ENCODE assay signal across 8 mouse cellular contexts in genomic region chr6:108659726-108660205, GRCm38 (mm10). TPM values are rescaled to one million over a fixed set of nuclear protein-coding genes. Genes with fewer than 3 reads are reported as not detected.
A peak's percentile ranks its signal among the peaks of the same experiment; 100 is the strongest.
DNase-seq lines count a peak whose midpoint lies in the region; ATAC-seq and TF ChIP-seq lines count a peak whose summit lies in the region.

No protein-coding gene starts in this region.

- H3K9me3 ChIP-seq in embryonic facial prominence, embryonic 15.5 days (replicated peaks) = no peaks in the 10 kb centered on the region
- H3K9me3 ChIP-seq in liver, embryonic 12.5 days (replicated peaks) = no peaks in the 10 kb centered on the region

- WGBS in embryonic facial prominence, embryonic 15.5 days = 0% methylated on average over 25 of the region's 35 CpGs
- WGBS in liver, embryonic 12.5 days (ENCODE audit: insufficient replicate concordance) = 0% methylated on average over 30 of the region's 35 CpGs

- TF ChIP-seq CTCF in C2C12 (IDR thresholded peaks at IDR 0.05; ENCODE audit: control insufficient read depth, insufficient read depth, insufficient read length) = no peak

- H3K4me2 ChIP-seq in embryonic facial prominence, embryonic 15.5 days (replicated peaks) = peak overlapping the region; percentile 95
- peak overlapping the region; percentile 73 for H3K4me2 ChIP-seq in liver, embryonic 12.5 days

- H3K27me3 ChIP-seq in C2C12 (ENCODE audit: control insufficient read depth, insufficient read depth, insufficient read length) = no peaks in the 10 kb centered on the region
- H3K27me3 ChIP-seq in embryonic facial prominence, embryonic 15.5 days = peaks cover 4% of the 10 kb centered on the region; the same call in 1 of the 2 replicates
- peaks cover 74% of the 10 kb centered on the region for H3K27me3 ChIP-seq in liver, embryonic 12.5 days (replicated peaks)

- H3K27ac ChIP-seq in embryonic facial prominence, embryonic 15.5 days (replicated peaks) = peak overlapping the region; percentile 96
- peak overlapping the region; percentile 82 for H3K27ac ChIP-seq in liver, embryonic 12.5 days

- H3K4me1 ChIP-seq in embryonic facial prominence, embryonic 15.5 days = peaks cover 44% of the 10 kb centered on the region
- H3K4me1 ChIP-seq in liver, embryonic 12.5 days = peaks cover 16% of the 10 kb centered on the region; the same call in 1 of the 2 replicates

- H3K4me3 ChIP-seq in C2C12 (ENCODE audit: insufficient read depth, poor library complexity, severe bottlenecking) = peak overlapping the region; percentile 28
- peak overlapping the region; percentile 58 for H3K4me3 ChIP-seq in embryonic facial prominence, embryonic 15.5 days (replicated peaks)
- H3K4me3 ChIP-seq in liver, embryonic 12.5 days = peak overlapping the region; percentile 55

- DNase-seq in adrenal gland, postnatal 4 days (ENCODE audit: low spot score in 2 of 2) = peak; percentile 73 to 75
- peak; percentile 93 to 95 for DNase-seq in heart, adult 9 months (ENCODE audit: low spot score in 2 of 2)
- DNase-seq in kidney, postnatal 10 days = peak; percentile 95
- peak; percentile 76 for DNase-seq in neural tube, embryonic 10.5 days (ENCODE audit: extremely low spot score, low spot score)
- peak; percentile 86 for DNase-seq in testis, postnatal 14 days (ENCODE audit: low spot score)

- H3K79me3 ChIP-seq in C2C12 (ENCODE audit: low read depth) = peaks cover 31% of the 10 kb centered on the region

- H3K79me2 ChIP-seq in C2C12 (ENCODE audit: control insufficient read depth, insufficient read depth) = peaks cover 43% of the 10 kb centered on the region

- H3ac ChIP-seq in C2C12 (ENCODE audit: control insufficient read depth, insufficient read length, low read depth) = peak overlapping the region; percentile 71

- peak overlapping the region; percentile 45 for H3K9ac ChIP-seq in embryonic facial prominence, embryonic 15.5 days
- peak overlapping the region; percentile 58 for H3K9ac ChIP-seq in liver, embryonic 12.5 days

- peak; percentile 79 for ATAC-seq in embryonic facial prominence, embryonic 15.5 days (ENCODE audit: insufficient number of reproducible peaks, low FRiP score, low TSS enrichment, low read depth)
- ATAC-seq in liver, embryonic 12.5 days = peak; percentile 70

- H3K36me3 ChIP-seq in C2C12 (ENCODE audit: control insufficient read depth, insufficient read depth) = peaks cover 19% of the 10 kb centered on the region
- H3K36me3 ChIP-seq in embryonic facial prominence, embryonic 15.5 days = peaks cover 4% of the 10 kb centered on the region; the same call in 1 of the 2 replicates
- H3K36me3 ChIP-seq in liver, embryonic 12.5 days = peaks cover 4% of the 10 kb centered on the region; the same call in 1 of the 2 replicates

TF ChIP-seq in C2C12, 6 proteins besides CTCF, POLR2A, EP300 and RAD21:
- TF ChIP-seq FOSL1 (IDR thresholded peaks at IDR 0.05; ENCODE audit: insufficient read depth, low read length, poor library complexity, severe bottlenecking) = no peak
- no peak for TF ChIP-seq MAX (IDR thresholded peaks at IDR 0.05)
- TF ChIP-seq CEBPB (IDR thresholded peaks at IDR 0.05; ENCODE audit: low read depth) = no peak
- TF ChIP-seq USF1 (IDR thresholded peaks at IDR 0.05; ENCODE audit: low read depth) = no peak
- no peak for TF ChIP-seq MYOG (IDR thresholded peaks at IDR 0.05; ENCODE audit: control insufficient read depth, extremely low read depth, insufficient read length)
- no peak for TF ChIP-seq MYOD1 (IDR thresholded peaks at IDR 0.05; ENCODE audit: control insufficient read depth, insufficient read length, low read depth)

RNA-seq across cellular contexts. Expression of gene Bhlhe40, which starts 0.7 kb away (rescaled TPM):
- 15.3 TPM for polyA plus RNA-seq in C2C12 (2012; fragmentation: generic; extraction: Trizol)
- total RNA-seq in adrenal gland, postnatal 4 days (2021) = 10 to 100 TPM; 44.4 to 48.6 TPM
- 23.4 and 27.4 TPM in 2 replicates for polyA plus RNA-seq in embryonic facial prominence, embryonic 15.5 days (2015; fragmentation: Nextera tagmentation; extraction: Ambion mirVana)
- polyA plus RNA-seq in liver, embryonic 12.5 days (2016; fragmentation: Nextera tagmentation; extraction: Ambion mirVana) = 4.0 and 6.1 TPM in 2 replicates

Comparison
In these comparisons a context has a peak if more than half of its experiments do, and no peak if none do; other contexts are left out.
1. Peak in every context shown above with its lines: DNase-seq, ATAC-seq, H3K4me3 ChIP-seq and H3K27ac ChIP-seq.